Mouse (Mus musculus) midbrain, embryonic 14.5 days (tissue): Measurements from ENCODE around the gene Ribc2. TPM values are rescaled to one million over a fixed set of nuclear protein-coding genes. Genes with fewer than 3 reads are reported as not detected.

Source experiments
- ATAC-seq: fragments of 200-750 bp; cut with Nextera tagmentation; 2 replicates; pipeline ENCODE4 v1.8.0; 2017; ENCODE audit warnings: moderate number of reproducible peaks, moderate library complexity; ENCODE audit not compliant: low FRiP score, low TSS enrichment
- DNase-seq: peaks from one replicate; pipeline ENCODE4 v3.0.0-alpha.2; 2015
- H3K27ac ChIP-seq: fragments of 300-500 bp; sonication (generic); replicated peaks from 2 replicates; pipeline ENCODE4 v1.5.1; 2014; ENCODE audit warnings: mild to moderate bottlenecking, low read depth, low read length, moderate library complexity
- H3K27me3 ChIP-seq: fragments of 300-500 bp; sonication (generic); 2 replicates; pipeline ENCODE4 v1.6.1; 2014; ENCODE audit warnings: low read length, control low read depth, mixed read lengths; ENCODE audit not compliant: control insufficient read depth, insufficient read depth
- H3K36me3 ChIP-seq: fragments of 300-500 bp; sonication (generic); 2 replicates; pipeline ENCODE4 v1.6.1; 2014; ENCODE audit warnings: low read length, control low read depth; ENCODE audit not compliant: control insufficient read depth, insufficient read depth
- H3K4me1 ChIP-seq: fragments of 300-500 bp; sonication (generic); 2 replicates; pipeline ENCODE4 v1.6.1; 2014; ENCODE audit warnings: mild to moderate bottlenecking, antibody characterized with exemption, low read length, control low read depth; ENCODE audit not compliant: control insufficient read depth, insufficient read depth
- H3K4me2 ChIP-seq: fragments of 300-500 bp; sonication (generic); 2 replicates; pipeline ENCODE4 v1.6.1; 2014; ENCODE audit warnings: mild to moderate bottlenecking, low read length, moderate library complexity
- H3K4me3 ChIP-seq: fragments of 300-500 bp; sonication (generic); replicated peaks from 2 replicates; pipeline ENCODE4 v1.5.1; 2014; ENCODE audit warnings: low read depth, low read length
- H3K9ac ChIP-seq: fragments of 300-500 bp; sonication (generic); replicated peaks from 2 replicates; pipeline ENCODE4 v1.6.1; 2014; ENCODE audit warnings: mild to moderate bottlenecking, low read length, moderate library complexity
- H3K9me3 ChIP-seq: fragments of 300-500 bp; sonication (generic); 2 replicates; pipeline ENCODE4 v1.6.1; 2016; ENCODE audit warnings: low read length, control low read depth, mixed read lengths; ENCODE audit not compliant: control insufficient read depth
- WGBS: fragments of 180-500 bp; shearing (Covaris S2); extraction: QIAGEN DNeasy Blood & Tissue Kit; methylation state at CpG from one replicate; pipeline ENCODE4 v1.1.7; 2014; 5-methylcytosine and 5-hydroxymethylcytosine counted together
- polyA plus RNA-seq: library from polyadenylated mRNA; unstranded; fragments of >200 nt; fragmentation: Nextera tagmentation; extraction: Ambion mirVana; gene quantifications from 2 replicates; pipeline ENCODE4 v1.2.1, GENCODE M21; 2014

Ribc2 gene
- polyA plus RNA-seq: 0.63 and 1.3 TPM in 2 replicates

DNA sequence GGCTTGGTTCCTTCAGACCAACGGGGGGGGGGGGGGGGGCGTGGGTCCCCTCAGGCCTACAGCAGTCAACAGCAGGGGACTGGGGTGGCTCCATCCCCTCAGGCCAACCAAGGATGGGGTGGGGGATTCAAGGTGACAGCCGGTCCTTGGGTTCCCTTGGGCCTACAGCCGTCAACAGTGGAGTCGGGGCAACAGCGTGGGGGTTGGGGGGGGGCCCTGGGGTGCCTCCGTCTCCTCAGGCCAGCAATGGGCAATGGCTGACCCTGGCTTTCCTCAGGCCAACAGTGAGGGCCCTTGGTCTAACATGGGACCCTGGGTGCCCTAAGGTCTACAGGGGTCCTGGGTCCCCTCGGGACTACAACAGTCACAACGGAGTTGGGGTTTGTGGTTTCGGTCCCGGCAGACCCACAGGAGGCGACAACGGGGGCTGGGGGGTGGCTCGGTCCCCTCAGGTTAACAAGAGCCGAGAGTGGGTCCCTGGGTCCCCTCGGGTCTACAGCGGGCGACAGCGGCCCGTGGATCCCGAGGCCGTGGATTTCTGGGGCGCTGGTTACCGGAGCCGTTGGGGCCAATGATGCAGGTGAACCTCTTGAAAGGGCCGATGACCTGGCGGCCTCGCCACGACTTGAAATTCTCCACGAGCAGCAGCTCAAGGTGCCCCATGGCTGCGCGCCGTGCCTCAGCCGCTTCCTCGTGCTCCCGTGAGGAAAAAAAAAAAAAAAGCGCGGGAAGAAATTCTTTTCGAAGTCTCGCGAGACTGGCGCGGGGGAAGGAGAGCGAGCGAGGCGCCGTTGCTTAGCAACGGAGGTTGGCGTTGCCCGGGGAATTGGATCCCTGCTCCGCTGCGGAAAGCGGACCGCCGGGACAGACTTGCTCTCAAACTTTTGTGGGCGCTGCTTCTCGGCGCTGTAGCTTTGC lies at the start of gene Ribc2, which contains the start of gene Smc1b:
Gene Ribc2 (plus strand): TSS at position 804 of the 918 bp plus-strand sequence.
Gene Smc1b (minus strand): TSS at position 690 of the 918 bp plus-strand sequence.
- Histone ChIP-seq H3K4me3 (peak within 1 kb of the TSS; percentile 33), H3K4me2 (peak within 1 kb of the TSS; percentile 61), H3K9me3 (no peaks in the 10 kb centered on the region), H3K27me3 (no peaks in the 10 kb centered on the region), H3K36me3 (no peaks in the 10 kb centered on the region), H3K9ac (no peak within 1 kb of the TSS; the same call in 1 of the 2 replicates), H3K27ac (no peak within 1 kb of the TSS), H3K4me1 (peaks cover 5% of the 10 kb centered on the region)
- DNase-seq (peak; percentile 96), ATAC-seq (peak; percentile 24; the same call in 1 of the 2 replicates)
- 33% methylated on average over 56 of the region's 58 CpGs for WGBS

DNA sequence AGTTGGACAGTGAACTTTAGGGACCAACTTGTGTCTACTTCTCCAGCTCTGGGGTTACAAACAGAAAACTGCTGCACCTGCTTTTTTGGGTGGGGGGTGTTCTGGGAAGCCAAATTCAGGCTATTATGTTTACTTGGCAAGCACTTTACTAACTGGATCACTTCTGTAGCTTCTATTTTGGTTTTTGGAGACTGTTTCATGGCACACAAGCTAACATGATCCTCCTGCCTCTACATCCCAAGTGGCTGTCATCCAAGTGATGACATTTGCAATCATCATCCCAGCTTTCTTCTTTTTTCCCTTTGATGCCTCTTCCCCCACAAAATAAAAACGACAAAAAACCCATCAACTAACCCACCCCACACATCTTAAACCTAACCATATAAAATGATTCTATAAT lies 46.2 kb upstream of the Ribc2 start:
- Histone ChIP-seq H3K9ac (no peak overlapping the region), H3K36me3 (no peaks in the 10 kb centered on the region), H3K9me3 (no peaks in the 10 kb centered on the region), H3K4me3 (no peak overlapping the region), H3K27ac (no peak overlapping the region), H3K4me1 (no peaks in the 10 kb centered on the region), H3K27me3 (no peaks in the 10 kb centered on the region), H3K4me2 (no peak overlapping the region)
- ATAC-seq (no peak), DNase-seq (no peak)
- 83% methylated on average over 1 of the region's 1 CpGs for WGBS

DNA sequence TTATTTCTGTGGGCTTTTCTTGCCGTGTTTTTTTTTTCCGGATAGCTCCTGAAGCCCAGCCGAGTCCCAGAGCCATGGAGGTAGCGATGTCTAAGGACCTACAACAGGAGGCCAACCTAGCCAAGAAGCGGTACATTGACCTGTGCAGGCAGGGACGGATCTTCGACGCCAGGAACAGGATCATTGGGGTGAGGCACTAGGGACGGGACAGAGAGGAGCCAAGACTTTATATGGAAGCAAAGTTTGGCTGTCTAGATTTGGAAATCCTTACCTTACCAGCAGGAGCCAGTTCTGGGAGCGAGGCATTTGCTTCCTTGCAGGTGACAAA lies 279 bp downstream of the Ribc2 start:
- no peak for ATAC-seq
- DNase-seq: no peak
- Histone ChIP-seq H3K27ac (no peak overlapping the region), H3K27me3 (no peaks in the 10 kb centered on the region), H3K4me3 (peak overlapping the region; percentile 33), H3K36me3 (no peaks in the 10 kb centered on the region), H3K4me2 (peak overlapping the region; percentile 61), H3K4me1 (peaks cover 5% of the 10 kb centered on the region), H3K9me3 (no peaks in the 10 kb centered on the region), H3K9ac (no peak overlapping the region)
- 16% methylated on average over 10 of the region's 10 CpGs for WGBS

DNA sequence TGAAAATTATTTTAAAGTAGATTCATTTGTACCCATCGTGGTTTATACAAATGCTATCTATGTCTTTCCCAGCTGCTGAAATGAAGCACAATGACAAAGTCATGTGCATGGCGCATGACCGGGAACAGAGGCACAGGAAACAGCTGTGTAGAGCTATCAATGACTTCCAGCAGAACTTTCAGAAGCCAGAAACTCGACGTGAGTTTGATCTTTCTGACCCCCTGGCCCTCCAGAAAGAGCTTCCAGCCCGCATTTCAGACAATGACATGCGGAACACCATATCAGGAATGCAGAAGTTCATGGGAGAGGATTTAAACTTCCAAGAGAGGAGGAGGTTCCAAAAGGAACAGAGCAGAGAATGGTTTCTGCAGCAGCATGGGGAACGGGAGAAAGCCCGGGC lies 3.3 kb downstream of the Ribc2 start:
- no peak for DNase-seq
- 36% methylated on average over 9 of the region's 9 CpGs for WGBS
- no peak overlapping the region for H3K4me2 ChIP-seq

DNA sequence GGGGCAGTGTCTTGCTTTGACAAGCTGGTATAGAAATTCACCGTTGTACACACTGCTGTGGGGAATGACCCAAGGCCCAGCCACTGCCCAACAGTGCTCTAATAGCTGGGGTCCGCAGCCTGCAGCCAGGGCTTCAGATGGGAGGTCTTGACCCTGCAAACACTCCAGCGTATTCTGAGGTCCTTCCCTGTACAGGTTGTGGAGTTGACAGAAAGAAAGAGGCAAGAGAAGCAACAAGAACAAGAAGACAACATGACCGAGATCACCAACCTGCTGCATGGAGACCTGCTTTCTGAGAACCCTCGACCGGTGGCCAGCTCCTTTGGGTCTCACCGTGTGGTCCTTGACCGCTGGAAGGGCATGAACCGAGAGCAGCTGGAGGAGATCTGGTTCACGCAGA lies 9.4 kb downstream of the Ribc2 start:
- no peak for DNase-seq

More for the DNA sequence above, 3.3 kb downstream of the Ribc2 start:
- H3K4me1 ChIP-seq: peaks cover 5% of the 10 kb centered on the region
- no peak overlapping the region for H3K9ac ChIP-seq
- no peak overlapping the region for H3K27ac ChIP-seq
- H3K9me3 ChIP-seq: no peaks in the 10 kb centered on the region
- H3K4me3 ChIP-seq: no peak overlapping the region
- no peaks in the 10 kb centered on the region for H3K27me3 ChIP-seq
- no peaks in the 10 kb centered on the region for H3K36me3 ChIP-seq
- ATAC-seq: no peak

DNA sequence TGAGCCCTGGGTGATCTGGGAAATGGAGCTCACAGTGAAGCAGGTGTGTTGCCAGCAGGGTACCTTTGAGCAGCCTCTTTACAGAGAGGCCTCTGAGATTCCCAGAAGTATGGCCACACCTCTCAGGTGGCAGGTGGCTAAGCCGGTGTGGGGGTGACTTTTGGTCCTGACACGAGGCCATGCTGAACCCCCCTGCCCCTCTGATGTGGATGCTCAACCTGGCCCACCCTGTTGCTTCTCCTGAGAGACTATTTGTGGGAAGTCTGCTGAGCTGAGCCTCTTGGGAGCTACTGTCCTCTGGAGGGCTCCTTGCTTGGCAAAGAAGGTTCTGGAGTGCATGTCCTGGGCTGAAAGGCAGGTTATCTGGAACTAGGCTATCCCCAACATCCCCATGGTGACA lies 10.6 kb downstream of the Ribc2 start:
- no peaks in the 10 kb centered on the region for H3K4me1 ChIP-seq

More for the DNA sequence above, 9.4 kb downstream of the Ribc2 start:
- Histone ChIP-seq H3K4me2 (no peak overlapping the region), H3K36me3 (no peaks in the 10 kb centered on the region), H3K9ac (no peak overlapping the region), H3K4me1 (no peaks in the 10 kb centered on the region), H3K9me3 (no peaks in the 10 kb centered on the region), H3K27me3 (no peaks in the 10 kb centered on the region), H3K4me3 (no peak overlapping the region), H3K27ac (no peak overlapping the region)
- ATAC-seq: no peak
- 92% methylated on average over 10 of the region's 10 CpGs for WGBS

DNA sequence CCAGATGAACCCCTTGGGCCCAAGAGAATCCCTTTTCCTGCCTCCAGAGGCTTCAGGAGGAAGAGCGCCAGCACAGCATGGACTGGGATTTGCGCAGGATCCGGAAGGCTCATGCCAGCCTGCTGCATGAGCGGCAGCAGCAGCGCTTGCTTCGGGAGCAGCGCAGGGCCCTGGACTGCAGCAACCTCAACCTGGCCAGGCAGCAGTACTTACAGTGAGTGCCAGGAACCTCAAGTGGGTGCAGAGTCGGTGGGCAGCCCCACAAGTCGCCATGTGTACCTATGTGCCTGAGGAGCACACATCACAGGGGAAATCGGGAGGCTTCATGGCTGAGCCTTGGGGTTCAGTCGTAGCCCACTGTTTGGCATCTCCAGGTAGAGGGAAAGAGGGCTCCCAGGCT lies 11.3 kb downstream of the Ribc2 start:
- Histone ChIP-seq H3K27me3 (no peaks in the 10 kb centered on the region), H3K36me3 (no peaks in the 10 kb centered on the region), H3K4me3 (no peak overlapping the region), H3K4me2 (no peak overlapping the region), H3K9ac (no peak overlapping the region), H3K27ac (no peak overlapping the region), H3K4me1 (no peaks in the 10 kb centered on the region), H3K9me3 (no peaks in the 10 kb centered on the region)
- no peak for DNase-seq
- ATAC-seq: no peak
- WGBS: 90% methylated on average over 11 of the region's 11 CpGs

More for the DNA sequence above, 10.6 kb downstream of the Ribc2 start:
- no peak overlapping the region for H3K4me2 ChIP-seq
- H3K9me3 ChIP-seq: no peaks in the 10 kb centered on the region
- H3K36me3 ChIP-seq: no peaks in the 10 kb centered on the region
- ATAC-seq: no peak
- no peak overlapping the region for H3K9ac ChIP-seq
- no peak overlapping the region for H3K4me3 ChIP-seq
- H3K27me3 ChIP-seq: no peaks in the 10 kb centered on the region
- 80% methylated on average over 2 of the region's 2 CpGs for WGBS
- H3K27ac ChIP-seq: no peak overlapping the region
- DNase-seq: no peak

DNA sequence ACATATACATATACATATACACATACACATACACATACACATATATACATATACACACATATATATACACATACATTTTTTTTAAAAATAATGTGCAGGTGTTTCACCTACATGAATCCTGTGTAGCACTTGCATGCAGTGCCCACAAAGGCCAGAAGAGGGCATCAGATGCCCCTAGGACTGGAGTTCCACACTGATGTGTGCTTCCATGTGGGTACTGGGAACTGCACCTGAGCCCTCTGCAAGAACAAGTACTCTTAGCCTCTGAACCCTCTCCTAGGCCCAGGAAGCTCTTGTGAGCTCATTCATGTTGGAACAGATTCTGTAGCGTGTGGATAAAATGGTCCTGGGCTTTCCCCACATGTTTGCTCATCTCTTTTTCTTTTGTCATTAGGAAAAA lies 11.9 kb downstream of the Ribc2 start:
- no peak overlapping the region for H3K9ac ChIP-seq
- H3K4me3 ChIP-seq: no peak overlapping the region
- no peaks in the 10 kb centered on the region for H3K36me3 ChIP-seq
- ATAC-seq (no peak), DNase-seq (no peak)
- H3K4me2 ChIP-seq: no peak overlapping the region
- H3K4me1 ChIP-seq: no peaks in the 10 kb centered on the region
- no peak overlapping the region for H3K27ac ChIP-seq
- H3K9me3 ChIP-seq: no peaks in the 10 kb centered on the region
- 90% methylated on average over 1 of the region's 1 CpGs for WGBS
- no peaks in the 10 kb centered on the region for H3K27me3 ChIP-seq

DNA sequence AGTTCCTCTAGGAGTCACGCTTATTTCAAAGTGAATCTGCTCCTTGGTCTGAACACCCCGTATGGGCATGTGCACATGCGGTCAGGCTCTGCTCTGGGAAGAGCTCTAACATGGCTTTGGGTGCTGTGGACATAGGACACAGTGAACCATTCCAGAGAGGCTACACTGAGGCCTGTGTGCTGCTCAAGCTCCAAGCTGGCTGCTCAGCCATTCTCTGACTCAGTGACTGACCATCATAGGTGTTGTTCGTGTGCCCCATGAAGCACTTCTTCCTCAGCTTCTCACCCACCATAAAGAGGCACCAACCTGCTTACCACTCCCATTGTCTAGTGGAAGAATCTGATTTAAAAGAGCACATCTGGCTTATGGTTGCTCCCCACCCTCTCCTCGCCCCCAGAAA lies 12.4 kb downstream of the Ribc2 start:
- Histone ChIP-seq H3K4me2 (no peak overlapping the region), H3K27me3 (no peaks in the 10 kb centered on the region), H3K36me3 (no peaks in the 10 kb centered on the region), H3K27ac (no peak overlapping the region), H3K9ac (no peak overlapping the region), H3K4me3 (no peak overlapping the region), H3K9me3 (no peaks in the 10 kb centered on the region), H3K4me1 (no peaks in the 10 kb centered on the region)
- WGBS: 88% methylated on average over 5 of the region's 5 CpGs
- ATAC-seq: no peak
- no peak for DNase-seq
